Mouse (Mus musculus) right cerebral cortex, postnatal 25 days (tissue): ENCODE data around the gene Hmox2.
"Not testable (repeated sequence)": the region's sequence is repeated elsewhere in the genome, so short reads cannot be mapped to it uniquely, and the experiment has no call there.

Experiments used
- DNase-seq: peaks from one replicate; pipeline ENCODE4 v3.0.0; 2022

The Hmox2 gene

DNA sequence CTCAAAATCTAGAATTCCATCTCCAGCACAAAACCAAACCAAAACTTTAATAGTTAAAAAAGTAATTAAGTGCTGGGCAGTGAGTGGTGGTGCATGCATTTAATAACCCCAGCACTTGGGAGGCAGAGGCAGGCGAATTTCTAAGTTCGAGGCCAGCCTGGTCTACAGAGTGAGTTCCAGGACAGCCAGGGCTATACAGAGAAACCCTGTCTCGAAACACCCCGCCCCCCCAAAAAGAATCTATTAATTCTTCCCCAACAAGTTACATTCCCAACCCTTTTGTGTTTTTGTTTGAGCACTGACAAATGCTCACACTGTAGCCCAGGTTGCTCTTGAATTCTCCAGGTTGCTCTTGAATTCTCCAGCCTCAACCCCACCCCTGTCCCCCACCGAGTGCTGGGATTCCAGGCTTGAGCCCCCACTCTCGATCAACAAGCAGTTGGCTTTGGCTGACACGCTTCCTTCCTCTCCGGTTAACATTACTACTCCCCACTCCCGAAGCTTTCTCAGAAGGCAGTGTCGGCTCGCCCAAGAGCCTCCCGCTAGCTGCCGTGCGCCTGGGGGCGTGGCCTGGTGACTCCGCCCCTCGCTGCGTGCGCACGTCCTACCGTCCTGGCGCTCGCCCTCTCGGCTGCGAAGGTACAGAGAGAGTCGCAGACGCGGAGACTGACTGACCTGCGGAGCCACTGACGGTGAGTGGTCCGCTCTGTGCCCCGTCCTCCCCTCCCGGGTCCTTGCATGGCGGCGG is at the start of gene Hmox2:
Gene Hmox2, plus strand, starts transcription at position 582 of the 748 bp plus-strand sequence.
- DNase-seq = peak; percentile 94

GRCm38 (mm10) chr16:4676836-4677235 is 49.3 kb upstream of the Hmox2 start:
- no peak for DNase-seq

- no peak for DNase-seq
Measured at GRCm38 (mm10) chr16:4678080-4678479, 48.1 kb upstream of the Hmox2 start.

- peak; percentile 87 for DNase-seq
Measured at GRCm38 (mm10) chr16:4679121-4680018, 46.8 kb upstream of the Hmox2 start, which contains the start of gene Coro7. Coro7 (minus strand) TSS chr16:4679777.

GRCm38 (mm10) chr16:4680922-4681455 is 45.2 kb upstream of the Hmox2 start:
- not testable (repeated sequence) for DNase-seq

- no peak for DNase-seq
Measured at GRCm38 (mm10) chr16:4682628-4683179, 43.5 kb upstream of the Hmox2 start.

- no peak for DNase-seq
Measured at GRCm38 (mm10) chr16:4683193-4683580, 43.0 kb upstream of the Hmox2 start.

DNA sequence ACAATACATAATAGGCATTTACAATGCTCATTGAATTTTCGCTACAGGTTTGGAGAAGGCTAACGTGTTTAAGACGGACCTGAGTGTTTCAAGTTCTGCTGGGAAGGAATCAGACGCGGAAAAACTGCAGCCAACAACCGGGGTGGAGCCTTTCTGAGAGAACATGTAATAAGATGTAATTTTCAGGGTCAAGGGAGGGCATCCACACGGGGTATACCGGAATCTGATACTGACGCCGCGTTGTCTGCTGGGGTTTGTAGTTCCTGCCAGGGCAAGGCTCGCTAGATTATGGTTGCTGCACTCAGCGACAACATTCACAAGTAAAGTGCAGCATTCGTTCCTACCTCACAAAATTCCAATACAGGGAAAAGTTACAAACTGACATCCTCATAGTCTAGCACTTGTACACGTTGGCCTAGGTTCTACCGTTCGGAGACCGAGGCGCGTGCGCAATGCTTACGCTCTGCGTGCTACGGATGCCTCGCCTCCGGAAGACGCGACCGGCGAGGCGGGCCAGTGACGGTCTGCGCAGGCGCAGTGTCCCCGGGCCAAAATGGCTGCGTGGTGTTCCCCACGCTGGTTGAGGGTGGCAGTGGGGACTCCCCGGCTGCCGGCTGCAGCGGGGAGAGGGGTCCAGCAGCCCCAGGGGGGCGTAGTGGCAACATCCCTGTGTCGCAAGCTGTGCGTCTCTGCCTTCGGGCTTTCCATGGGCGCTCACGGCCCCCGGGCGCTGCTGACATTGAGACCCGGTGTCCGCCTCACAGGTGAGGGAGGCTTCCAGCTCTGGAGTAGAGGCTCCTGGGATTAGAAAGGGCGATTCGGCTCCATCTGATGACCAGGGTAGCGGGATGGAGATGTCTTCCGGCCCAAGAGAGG is 42.3 kb upstream of the Hmox2 start:
- peak; percentile 97 for DNase-seq

- DNase-seq = no peak
Measured at GRCm38 (mm10) chr16:4684457-4684791, 41.7 kb upstream of the Hmox2 start.

DNA sequence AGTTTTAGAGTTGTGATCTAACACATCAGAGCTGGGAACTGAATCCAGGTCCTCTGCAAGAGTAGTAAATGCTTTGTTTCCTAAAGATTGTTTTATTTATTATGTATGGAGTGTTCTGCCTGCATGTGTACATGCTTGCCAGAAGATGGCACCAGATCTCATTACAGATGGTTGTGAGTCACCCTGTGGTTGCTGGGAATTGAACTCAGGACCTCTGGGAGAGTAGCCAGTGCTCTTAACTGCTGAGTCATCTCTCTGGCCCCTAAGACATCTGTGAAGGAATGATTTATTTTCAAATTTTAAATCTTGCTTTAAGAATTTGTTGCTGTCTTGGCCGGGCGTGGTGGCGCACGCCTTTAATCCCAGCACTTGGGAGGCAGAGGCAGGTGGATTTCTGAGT is 36.8 kb upstream of the Hmox2 start:
- DNase-seq = not testable (repeated sequence)

DNA sequence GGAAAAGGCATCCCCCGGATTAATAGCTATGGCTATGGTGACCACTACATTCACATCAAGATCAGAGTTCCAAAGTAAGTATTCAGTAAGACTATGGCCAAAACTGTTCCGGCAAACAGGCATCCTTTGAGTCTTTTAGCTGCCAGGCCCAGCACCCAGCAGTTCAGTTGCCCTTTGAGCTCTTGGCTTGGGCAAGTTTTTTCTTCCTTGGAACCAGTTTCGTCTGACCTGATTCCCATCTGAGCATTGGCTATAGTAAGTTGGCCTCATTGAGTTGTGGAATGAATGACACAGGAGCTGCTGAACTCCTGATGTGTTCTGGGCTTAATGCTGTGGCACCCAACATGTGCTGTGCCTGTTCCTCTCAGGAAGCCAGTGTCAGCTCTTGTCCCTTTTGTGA is 24.9 kb upstream of the Hmox2 start:
- no peak for DNase-seq

- no peak for DNase-seq
Measured at GRCm38 (mm10) chr16:4702646-4703045, 23.5 kb upstream of the Hmox2 start.

GRCm38 (mm10) chr16:4705541-4705940 is 20.6 kb upstream of the Hmox2 start:
- DNase-seq = no peak

DNA sequence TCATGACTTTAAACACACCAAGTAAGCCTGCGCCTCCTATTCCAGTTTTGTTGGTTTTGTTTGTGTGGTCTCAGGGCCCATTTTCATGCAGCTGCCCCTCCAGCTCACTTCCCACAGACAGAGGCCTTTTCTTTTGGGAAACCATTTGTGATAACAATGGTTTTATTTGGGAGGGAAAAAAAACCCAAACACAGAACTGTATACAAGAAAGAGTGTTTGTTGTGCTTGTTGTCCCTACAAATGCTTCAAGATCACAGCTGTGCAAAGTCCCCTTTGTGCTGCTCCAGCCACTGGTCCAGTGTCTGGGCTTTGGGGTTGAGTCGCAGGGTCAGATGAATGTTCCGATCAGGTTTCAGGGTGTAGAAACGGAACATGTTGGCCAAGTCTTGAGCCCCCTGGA is 15.0 kb upstream of the Hmox2 start:
- no peak for DNase-seq

GRCm38 (mm10) chr16:4713861-4714710 is 12.1 kb upstream of the Hmox2 start:
- DNase-seq = no peak

- DNase-seq = no peak
Measured at GRCm38 (mm10) chr16:4717866-4718265, 8.3 kb upstream of the Hmox2 start.

DNA sequence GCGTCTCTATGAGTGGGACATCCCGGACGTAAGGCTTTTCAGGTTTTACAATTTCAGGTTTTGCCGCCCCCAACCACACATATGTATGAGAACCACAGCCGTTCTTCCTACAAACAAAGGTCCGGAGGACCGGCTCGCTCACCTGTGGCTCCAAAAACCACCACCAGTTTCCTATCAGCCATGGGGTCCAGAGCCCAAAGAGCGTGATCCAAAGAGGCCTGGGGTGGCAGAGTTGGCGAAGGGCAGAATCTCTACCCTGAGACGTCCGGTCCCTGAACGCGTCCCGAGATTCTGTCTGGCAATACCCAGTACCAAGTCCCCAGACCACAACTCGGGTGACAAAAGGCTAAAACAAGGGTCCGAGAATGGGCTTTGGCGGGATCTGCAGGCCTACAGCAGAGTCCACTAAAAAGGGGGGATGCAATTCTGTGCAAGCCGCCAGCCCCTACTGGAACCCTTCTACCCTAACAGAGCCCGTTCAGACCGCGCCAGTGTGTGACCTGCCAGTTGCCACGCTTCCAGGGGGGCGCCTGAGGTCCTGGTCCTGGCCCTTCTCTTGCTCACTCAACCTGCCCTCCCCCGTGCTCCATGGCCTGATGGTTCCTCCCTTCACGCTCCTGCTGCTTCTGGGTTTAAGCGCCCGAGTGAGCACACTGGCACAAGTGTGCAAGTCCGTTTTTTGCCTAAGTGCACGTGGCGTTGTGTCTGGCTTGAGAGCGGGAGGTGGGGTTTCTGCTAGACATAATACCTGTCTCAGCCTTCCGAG is 7.2 kb upstream of the Hmox2 start, which contains the start of gene Nmral1:
Gene Nmral1, minus strand, starts transcription at position 604 of the 766 bp plus-strand sequence.
- DNase-seq = peak; percentile 56

DNA sequence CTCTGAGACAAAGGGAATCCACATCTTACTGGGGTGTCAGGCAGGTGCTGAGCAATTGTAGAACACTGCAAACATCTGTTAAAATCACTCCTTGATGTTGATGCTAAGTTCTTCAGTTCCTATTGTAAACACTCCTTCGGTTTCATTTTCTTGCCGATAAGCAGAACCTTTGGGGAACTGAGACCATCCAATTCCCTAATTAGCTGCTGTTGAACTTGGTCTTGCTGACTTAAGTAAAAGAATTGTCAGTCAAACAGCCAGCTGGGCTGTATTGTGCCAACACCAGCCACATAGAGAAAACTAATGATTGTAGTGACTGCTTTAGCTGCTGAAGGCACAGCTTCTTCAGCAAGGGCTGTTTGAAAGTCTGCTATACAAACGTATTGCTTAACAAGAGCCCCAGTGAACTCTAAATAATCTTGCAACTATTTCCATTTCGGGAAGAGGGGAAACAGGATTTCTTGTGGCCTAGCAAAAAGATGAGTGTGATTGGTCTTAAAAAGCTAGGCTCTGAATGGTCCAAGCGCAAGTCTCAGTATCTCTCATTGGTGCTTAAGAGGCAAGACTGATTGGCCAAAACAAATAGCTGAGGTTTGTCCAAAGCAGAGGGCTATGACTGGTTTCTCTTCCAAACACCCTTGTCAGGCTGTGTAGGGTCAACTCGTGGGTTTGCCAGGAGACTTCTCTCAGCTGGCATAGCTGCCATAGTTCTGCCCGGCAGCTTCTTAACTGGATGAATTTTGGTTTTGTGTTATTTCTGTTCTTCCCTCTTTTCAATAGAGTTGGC is 3.8 kb upstream of the Hmox2 start:
- no peak for DNase-seq

DNA sequence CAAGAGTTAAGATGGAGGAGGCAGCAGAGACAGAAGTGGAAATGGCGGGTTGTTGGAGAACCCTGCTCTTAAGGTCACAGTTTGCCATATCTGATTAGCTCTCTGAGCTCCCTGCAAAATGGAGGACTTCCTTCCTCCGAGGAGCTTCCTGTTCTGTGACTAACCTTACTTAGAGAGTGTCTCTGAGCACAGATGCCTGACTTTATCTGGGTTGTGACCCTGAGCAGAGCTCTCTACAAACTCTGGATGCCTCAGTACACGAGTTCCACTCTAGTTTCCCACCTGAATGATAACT is 3.3 kb upstream of the Hmox2 start:
- DNase-seq = no peak

DNA sequence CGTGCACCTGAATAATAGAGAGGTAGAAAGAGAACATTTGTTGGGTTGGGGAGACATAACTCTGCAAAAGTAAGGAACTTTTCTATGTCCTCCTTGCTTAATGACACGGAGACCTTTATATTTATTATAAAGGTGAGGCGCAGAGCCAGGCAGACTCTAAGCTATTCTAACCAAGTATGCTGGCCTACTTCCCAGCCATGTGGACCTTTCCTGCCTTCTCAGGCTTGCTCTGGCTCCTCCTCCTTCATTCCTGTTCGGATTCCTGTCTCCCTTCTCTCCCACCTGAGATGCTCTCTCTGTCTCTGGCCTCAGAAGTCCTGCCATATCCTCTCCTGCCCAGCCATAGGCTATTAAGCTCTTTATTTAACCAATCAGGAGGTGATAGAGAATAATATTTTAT is 895 bp upstream of the Hmox2 start:
- DNase-seq = no peak
